ENCODE assay signal across 14 mouse cellular contexts in the genomic region with DNA sequence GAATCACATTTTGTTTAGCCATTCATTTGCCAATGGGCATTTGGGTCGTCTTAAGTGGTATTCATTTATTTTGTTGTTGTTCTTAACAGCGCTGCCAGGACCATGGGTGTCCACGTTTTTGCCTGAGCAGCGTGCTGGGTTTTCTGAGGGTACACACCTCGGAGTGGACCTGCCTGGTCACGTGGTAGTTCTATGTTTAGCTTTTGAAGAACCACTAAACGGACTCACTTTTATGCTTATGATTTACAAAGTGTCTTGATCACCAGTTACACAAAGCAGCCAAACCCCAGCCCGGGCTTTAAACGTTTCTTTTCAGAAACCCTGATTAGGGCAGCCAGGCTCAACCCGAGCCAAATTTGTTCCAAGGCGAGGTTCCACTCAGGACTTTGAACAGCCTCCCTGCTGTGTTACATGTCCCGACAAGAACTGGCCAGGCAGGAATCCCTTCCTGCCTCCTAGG. TPM values are rescaled to one million over a fixed set of nuclear protein-coding genes. Genes with fewer than 3 reads are reported as not detected.
DNase-seq lines count a peak whose midpoint lies in the region; ATAC-seq and TF ChIP-seq lines count a peak whose summit lies in the region.
"Had no signal": no experiment of that assay in that cellular context is flagged by ENCODE, and none has a peak within 500 bp of the region (broad histone marks: within the 10 kb centered on the region; RNA-seq: fewer than 3 reads in every experiment).

No protein-coding gene starts in this region.

- WGBS in hindbrain, postnatal 0 days, result 55% methylated on average over 12 of the region's 12 CpGs
- 60% methylated on average over 12 of the region's 12 CpGs for whole genome bisulfite sequencing in hindbrain, embryonic 16.5 days
- 59% methylated on average over 12 of the region's 12 CpGs for WGBS in midbrain, postnatal 0 days
- 71% methylated on average over 12 of the region's 12 CpGs for WGBS in midbrain, embryonic 14.5 days
- WGBS in embryonic facial prominence, embryonic 15.5 days, result 54% methylated on average over 12 of the region's 12 CpGs
- 43% methylated on average over 12 of the region's 12 CpGs for WGBS in stomach, postnatal 0 days

- no peaks in the 10 kb centered on the region for H3K36me3 ChIP-seq in hindbrain, postnatal 0 days (ENCODE audit: insufficient read depth, low read length)
- H3K36me3 ChIP-seq in hindbrain, embryonic 16.5 days (ENCODE audit: control insufficient read depth, insufficient read depth, low read length), result no peaks in the 10 kb centered on the region
- H3K36me3 ChIP-seq in midbrain, postnatal 0 days (ENCODE audit: insufficient read depth, low read length), result no peaks in the 10 kb centered on the region
- no peaks in the 10 kb centered on the region for H3K36me3 ChIP-seq in midbrain, embryonic 14.5 days (ENCODE audit: control insufficient read depth, insufficient read depth, low read length)
- H3K36me3 ChIP-seq in embryonic facial prominence, embryonic 15.5 days, result 0 out of 2 replicates have a peak, but pooled peaks cover under 1% of the 10 kb centered on the region
- H3K36me3 ChIP-seq in stomach, postnatal 0 days (ENCODE audit: control insufficient read depth, insufficient read depth, low read length), result no peaks in the 10 kb centered on the region

- H3K4me3 ChIP-seq in hindbrain, postnatal 0 days (ENCODE audit: low read length), result no peak overlapping the region
- no peak overlapping the region for H3K4me3 ChIP-seq in hindbrain, embryonic 16.5 days (ENCODE audit: low read length)
- no peak overlapping the region for H3K4me3 ChIP-seq in midbrain, postnatal 0 days (ENCODE audit: low read depth, low read length)
- H3K4me3 ChIP-seq in midbrain, embryonic 14.5 days (replicated peaks; ENCODE audit: low read depth, low read length), result no peak overlapping the region
- H3K4me3 ChIP-seq in embryonic facial prominence, embryonic 15.5 days (replicated peaks), result no peak overlapping the region
- no peak overlapping the region for H3K4me3 ChIP-seq in stomach, postnatal 0 days (ENCODE audit: low read depth, low read length)

- no peak for DNase-seq in hindbrain, postnatal 0 days (ENCODE audit: low spot score)
- DNase-seq in midbrain, postnatal 0 days (ENCODE audit: low spot score), result no peak
- DNase-seq in midbrain, embryonic 14.5 days, result no peak
- DNase-seq in stomach, postnatal 0 days (ENCODE audit: low spot score), result peak; percentile 63
- DNase-seq in urinary bladder, adult 2 months (ENCODE audit: low spot score), result no peak
- DNase-seq: adrenal gland, adult 8-10 months; cerebellum, adult 11 months; right cerebral cortex, adult 18-20 months had no signal

- H3K9ac ChIP-seq in hindbrain, postnatal 0 days (replicated peaks; ENCODE audit: low read length), result no peak overlapping the region
- H3K9ac ChIP-seq in hindbrain, embryonic 16.5 days (ENCODE audit: low read depth, low read length), result no peak overlapping the region
- H3K9ac ChIP-seq in midbrain, postnatal 0 days (replicated peaks; ENCODE audit: low read length, poor library complexity, severe bottlenecking), result no peak overlapping the region
- H3K9ac ChIP-seq in midbrain, embryonic 14.5 days (replicated peaks; ENCODE audit: low read length), result no peak overlapping the region
- H3K9ac ChIP-seq in embryonic facial prominence, embryonic 15.5 days, result no peak overlapping the region
- no peak overlapping the region for H3K9ac ChIP-seq in stomach, postnatal 0 days (ENCODE audit: low read length)
- H3K9ac ChIP-seq: liver, embryonic 14.5 days had no signal

- H3K9me3 ChIP-seq in hindbrain, postnatal 0 days (ENCODE audit: low read length), result no peaks in the 10 kb centered on the region
- H3K9me3 ChIP-seq in hindbrain, embryonic 16.5 days (ENCODE audit: control insufficient read depth, low read length), result no peaks in the 10 kb centered on the region
- no peaks in the 10 kb centered on the region for H3K9me3 ChIP-seq in midbrain, postnatal 0 days (ENCODE audit: low read length)
- no peaks in the 10 kb centered on the region for H3K9me3 ChIP-seq in midbrain, embryonic 14.5 days (ENCODE audit: control insufficient read depth, low read length)
- H3K9me3 ChIP-seq in embryonic facial prominence, embryonic 15.5 days (replicated peaks), result no peaks in the 10 kb centered on the region
- no peaks in the 10 kb centered on the region for H3K9me3 ChIP-seq in stomach, postnatal 0 days (ENCODE audit: control insufficient read depth, low read length)

- H3K4me1 ChIP-seq in hindbrain, postnatal 0 days (ENCODE audit: insufficient read depth, low read length), result peaks cover 47% of the 10 kb centered on the region
- H3K4me1 ChIP-seq in hindbrain, embryonic 16.5 days (ENCODE audit: control insufficient read depth, insufficient read depth, low read depth, low read length), result peaks cover 27% of the 10 kb centered on the region
- H3K4me1 ChIP-seq in midbrain, postnatal 0 days (ENCODE audit: insufficient read depth, low read length), result peaks cover 6% of the 10 kb centered on the region; the same call in 1 of the 2 replicates
- H3K4me1 ChIP-seq in midbrain, embryonic 14.5 days (ENCODE audit: control insufficient read depth, insufficient read depth, low read length), result peaks cover 15% of the 10 kb centered on the region
- peaks cover 48% of the 10 kb centered on the region for H3K4me1 ChIP-seq in embryonic facial prominence, embryonic 15.5 days
- peaks cover 23% of the 10 kb centered on the region for H3K4me1 ChIP-seq in stomach, postnatal 0 days (replicated peaks; ENCODE audit: control insufficient read depth, insufficient read depth)

- no peak for TF ChIP-seq CTCF in hindbrain, postnatal 0 days (IDR thresholded peaks at IDR 0.05; ENCODE audit: low read depth)
- no peak for TF ChIP-seq CTCF in midbrain, postnatal 0 days (IDR thresholded peaks at IDR 0.05)
- TF ChIP-seq CTCF in stomach, postnatal 0 days (IDR thresholded peaks at IDR 0.05; ENCODE audit: low read depth), result no peak

- H3K4me2 ChIP-seq in hindbrain, postnatal 0 days (ENCODE audit: low read depth, low read length), result no peak overlapping the region
- H3K4me2 ChIP-seq in hindbrain, embryonic 16.5 days (ENCODE audit: low read length), result no peak overlapping the region
- H3K4me2 ChIP-seq in midbrain, postnatal 0 days (ENCODE audit: low read depth, low read length, poor library complexity, severe bottlenecking), result no peak overlapping the region
- H3K4me2 ChIP-seq in midbrain, embryonic 14.5 days (ENCODE audit: low read length), result no peak overlapping the region
- H3K4me2 ChIP-seq in embryonic facial prominence, embryonic 15.5 days (replicated peaks), result peak overlapping the region; percentile 15
- H3K4me2 ChIP-seq in stomach, postnatal 0 days (replicated peaks; ENCODE audit: low read depth), result peak overlapping the region; percentile 18; the same call in 1 of the 2 replicates

- peak overlapping the region; percentile 98 for H3K27ac ChIP-seq in hindbrain, postnatal 0 days
- no peak overlapping the region for H3K27ac ChIP-seq in hindbrain, embryonic 16.5 days (ENCODE audit: low read depth, low read length)
- H3K27ac ChIP-seq in midbrain, postnatal 0 days (ENCODE audit: low read depth, low read length), result 0 out of 2 replicates have a peak overlapping the region, but pooled peaks have one; percentile 69
- no peak overlapping the region for H3K27ac ChIP-seq in midbrain, embryonic 14.5 days (replicated peaks; ENCODE audit: low read depth, low read length)
- H3K27ac ChIP-seq in embryonic facial prominence, embryonic 15.5 days (replicated peaks), result peak overlapping the region; percentile 96
- peak overlapping the region; percentile 88 for H3K27ac ChIP-seq in stomach, postnatal 0 days (replicated peaks)
- H3K27ac ChIP-seq: liver, embryonic 14.5 days had no signal

- no peak for TF ChIP-seq EP300 in stomach, postnatal 0 days (optimal IDR thresholded peaks at IDR 0.05)

- no peaks in the 10 kb centered on the region for H3K27me3 ChIP-seq in hindbrain, postnatal 0 days (ENCODE audit: insufficient read depth, low read length)
- no peaks in the 10 kb centered on the region for H3K27me3 ChIP-seq in hindbrain, embryonic 16.5 days (replicated peaks; ENCODE audit: control insufficient read depth, insufficient read depth, low read length)
- H3K27me3 ChIP-seq in midbrain, postnatal 0 days (ENCODE audit: insufficient read depth, low read length), result no peaks in the 10 kb centered on the region
- H3K27me3 ChIP-seq in midbrain, embryonic 14.5 days (ENCODE audit: control insufficient read depth, insufficient read depth, low read length), result 0 out of 2 replicates have a peak, but pooled peaks cover 6% of the 10 kb centered on the region
- no peaks in the 10 kb centered on the region for H3K27me3 ChIP-seq in embryonic facial prominence, embryonic 15.5 days
- H3K27me3 ChIP-seq in stomach, postnatal 0 days (ENCODE audit: control insufficient read depth, insufficient read depth, low read length), result no peaks in the 10 kb centered on the region

- no peak for ATAC-seq in hindbrain, postnatal 0 days
- no peak for ATAC-seq in hindbrain, embryonic 16.5 days
- no peak for ATAC-seq in midbrain, postnatal 0 days (ENCODE audit: low FRiP score)
- no peak for ATAC-seq in midbrain, embryonic 14.5 days (ENCODE audit: low FRiP score, low TSS enrichment)
- ATAC-seq in embryonic facial prominence, embryonic 15.5 days (ENCODE audit: insufficient number of reproducible peaks, low FRiP score, low TSS enrichment, low read depth), result no peak
- ATAC-seq in stomach, postnatal 0 days (ENCODE audit: low FRiP score, low TSS enrichment), result no peak; the same call in 1 of the 2 replicates

RNA-seq across cellular contexts. Expression of a gene that starts 2.0 kb away (rescaled TPM):
- total RNA-seq in hindbrain, postnatal 0 days (2014; rRNA removed), result 55.0 and 69.3 TPM in 2 replicates
- polyA plus RNA-seq in hindbrain, postnatal 0 days (2015; fragmentation: Nextera tagmentation; extraction: Ambion mirVana), result 38.1 and 44.4 TPM in 2 replicates
- polyA plus RNA-seq in hindbrain, embryonic 16.5 days (2015; fragmentation: Nextera tagmentation; extraction: Ambion mirVana), result 20.5 and 21.3 TPM in 2 replicates
- 50.3 and 61.0 TPM in 2 replicates for total RNA-seq in midbrain, postnatal 0 days (2014; rRNA removed)
- polyA plus RNA-seq in midbrain, postnatal 0 days (2015; fragmentation: Nextera tagmentation; extraction: Ambion mirVana), result 31.1 and 35.3 TPM in 2 replicates
- polyA plus RNA-seq in midbrain, embryonic 14.5 days (2014; fragmentation: Nextera tagmentation; extraction: Ambion mirVana), result 16.4 and 21.7 TPM in 2 replicates
- 24.8 and 25.6 TPM in 2 replicates for polyA plus RNA-seq in embryonic facial prominence, embryonic 15.5 days (2015; fragmentation: Nextera tagmentation; extraction: Ambion mirVana)
- polyA plus RNA-seq in stomach, postnatal 0 days (2015; fragmentation: Nextera tagmentation; extraction: Ambion mirVana), result 46.5 and 49.5 TPM in 2 replicates
- 26.0 and 28.9 TPM in 2 replicates for polyA plus RNA-seq in urinary bladder, adult 2 months (2012; rRNA removed)

RNA-seq across cellular contexts. Expression of a gene that starts 53.1 kb away (rescaled TPM):
- total RNA-seq in hindbrain, postnatal 0 days (2014; rRNA removed), result not detected in 2 replicates
- polyA plus RNA-seq in hindbrain, postnatal 0 days (2015; fragmentation: Nextera tagmentation; extraction: Ambion mirVana), result not detected in 2 replicates
- 0.07 TPM in 1 of 2 replicates, not detected in the other for polyA plus RNA-seq in hindbrain, embryonic 16.5 days (2015; fragmentation: Nextera tagmentation; extraction: Ambion mirVana)
- not detected in 2 replicates for total RNA-seq in midbrain, postnatal 0 days (2014; rRNA removed)
- polyA plus RNA-seq in midbrain, postnatal 0 days (2015; fragmentation: Nextera tagmentation; extraction: Ambion mirVana), result not detected in 2 replicates
- not detected in 2 replicates for polyA plus RNA-seq in midbrain, embryonic 14.5 days (2014; fragmentation: Nextera tagmentation; extraction: Ambion mirVana)
- polyA plus RNA-seq in embryonic facial prominence, embryonic 15.5 days (2015; fragmentation: Nextera tagmentation; extraction: Ambion mirVana), result not detected in 2 replicates
- not detected in 2 replicates for polyA plus RNA-seq in stomach, postnatal 0 days (2015; fragmentation: Nextera tagmentation; extraction: Ambion mirVana)
- polyA plus RNA-seq in urinary bladder, adult 2 months (2012; rRNA removed), result not detected in 2 replicates
- total RNA-seq: adrenal gland, adult 8-10 months; layer of hippocampus, postnatal 36 days; megakaryocyte progenitor cell, adult 5-6 weeks had no signal
- polyA plus RNA-seq: liver, embryonic 14.5 days; neural tube, embryonic 11.5 days had no signal

Comparison
In these comparisons a context has a peak if more than half of its experiments do, and no peak if none do; other contexts are left out.
1. H3K27ac ChIP-seq: peak in hindbrain, postnatal 0 days (single experiment), midbrain, postnatal 0 days (single experiment), embryonic facial prominence, embryonic 15.5 days (single experiment) and stomach, postnatal 0 days (single experiment); none in hindbrain, embryonic 16.5 days (single experiment) and midbrain, embryonic 14.5 days (single experiment).
2. H3K4me2 ChIP-seq: peak in embryonic facial prominence, embryonic 15.5 days (single experiment) and stomach, postnatal 0 days (single experiment); none in hindbrain, postnatal 0 days (single experiment), hindbrain, embryonic 16.5 days (single experiment), midbrain, postnatal 0 days (single experiment) and midbrain, embryonic 14.5 days (single experiment).